Mouse (Mus musculus) heart, postnatal 0 days (tissue): ENCODE data around the gene Pbx2. TPM values are rescaled to one million over a fixed set of nuclear protein-coding genes. Genes with fewer than 3 reads are reported as not detected.
A peak's percentile ranks its signal among the peaks of the same experiment; 100 is the strongest.

Experiments used
- ATAC-seq: fragments of 200-750 bp; cut with Nextera tagmentation; 2 replicates; pipeline ENCODE4 v1.8.0; 2017; ENCODE audit warnings: low read depth, moderate number of reproducible peaks, moderate library complexity; ENCODE audit not compliant: insufficient read depth
- DNase-seq: peaks from one replicate; pipeline ENCODE4 v3.0.0-alpha.2; 2016; ENCODE audit warnings: low spot score
- H3K27ac ChIP-seq: fragments of 300-500 bp; sonication (generic); 2 replicates; pipeline ENCODE4 v1.5.1; 2014; ENCODE audit warnings: low read depth, mild to moderate bottlenecking
- H3K27me3 ChIP-seq: fragments of 300-500 bp; sonication (generic); 2 replicates; pipeline ENCODE4 v1.6.1; 2014; ENCODE audit warnings: low read length, mixed read lengths; ENCODE audit not compliant: control insufficient read depth, insufficient read depth
- H3K36me3 ChIP-seq: fragments of 300-500 bp; sonication (generic); replicated peaks from 2 replicates; pipeline ENCODE4 v1.6.1; 2014; ENCODE audit warnings: low read length, mixed read lengths; ENCODE audit not compliant: control insufficient read depth, insufficient read depth
- H3K4me1 ChIP-seq: fragments of 300-500 bp; sonication (generic); 2 replicates; pipeline ENCODE4 v1.6.1; 2014; ENCODE audit warnings: antibody characterized with exemption; ENCODE audit not compliant: control insufficient read depth, insufficient read depth
- H3K4me2 ChIP-seq: fragments of 300-500 bp; sonication (generic); 2 replicates; pipeline ENCODE4 v1.6.1; 2014; ENCODE audit warnings: low read depth, mild to moderate bottlenecking, low read length, moderate library complexity
- H3K4me3 ChIP-seq: fragments of 300-500 bp; sonication (generic); 2 replicates; pipeline ENCODE4 v1.5.1; 2014; ENCODE audit warnings: low read depth, low read length
- H3K9ac ChIP-seq: fragments of 300-500 bp; sonication (generic); replicated peaks from 2 replicates; pipeline ENCODE4 v1.6.1; 2014; ENCODE audit warnings: low read depth, low read length, mixed read lengths
- H3K9me3 ChIP-seq: fragments of 300-500 bp; sonication (generic); replicated peaks from 2 replicates; pipeline ENCODE4 v1.6.1; 2016; ENCODE audit warnings: low read length; ENCODE audit not compliant: control insufficient read depth
- CTCF ChIP-seq: IDR thresholded peaks from 2 replicates; pipeline ENCODE4 v1.5.1; 2016; ENCODE audit warnings: antibody characterized with exemption, control low read depth, low read depth
- EP300 ChIP-seq: IDR thresholded peaks from 2 replicates; pipeline ENCODE4 v1.6.1; 2016; ENCODE audit warnings: antibody characterized with exemption, low read depth
- WGBS: fragments of 180-500 bp; shearing (Covaris S2); extraction: QIAGEN DNeasy Blood & Tissue Kit; methylation state at CpG from one replicate; pipeline ENCODE4 v1.1.7; 2014; 5-methylcytosine and 5-hydroxymethylcytosine counted together
- polyA plus RNA-seq: library from polyadenylated mRNA; unstranded; fragments of >200 nt; fragmentation: Nextera tagmentation; extraction: Ambion mirVana; gene quantifications from 2 replicates; pipeline ENCODE4 v1.2.1, GENCODE M21; 2015
- total RNA-seq: library from RNA; depleted of rRNA; stranded (reverse); fragments of >200 nt; gene quantifications from 2 replicates; pipeline ENCODE4 v1.2.3, GENCODE M21; 2014; ENCODE audit warnings: low replicate concordance

The Pbx2 gene
- total and polyA plus RNA-seq, 2 experiments from 2014 or later = 3.3 to 42.6 TPM

DNA sequence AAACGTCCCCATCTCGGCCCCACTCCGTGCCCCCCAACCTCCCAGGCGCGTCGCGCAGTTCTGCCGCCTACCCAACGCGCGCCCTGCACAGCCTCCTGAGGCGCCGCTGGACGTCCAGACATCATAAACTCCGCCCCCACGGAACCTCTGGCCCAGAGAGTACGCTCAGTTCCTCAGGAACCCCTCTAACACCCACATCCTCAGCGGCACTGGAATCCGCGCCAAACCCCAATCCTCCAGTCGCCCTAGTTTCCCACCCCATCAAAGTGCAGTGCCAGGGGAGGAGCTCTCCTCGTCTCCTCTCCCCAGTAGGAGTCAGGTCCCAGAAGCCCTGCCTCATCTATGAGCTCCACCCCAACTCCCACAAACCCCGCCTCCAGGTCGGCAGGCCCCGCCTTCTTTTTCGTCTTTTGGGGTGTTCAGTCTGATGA is 41.2 kb downstream of the Pbx2 start:
- TF ChIP-seq CTCF (no peak), EP300 (no peak)
- peak overlapping the region; percentile 59 for H3K4me2 ChIP-seq
- no peak for DNase-seq
- 0 out of 2 replicates have a peak, but pooled peaks have one; percentile 12 for ATAC-seq
- peaks cover 50% of the 10 kb centered on the region for H3K27me3 ChIP-seq
- no peak overlapping the region for H3K27ac ChIP-seq
- no peaks in the 10 kb centered on the region for H3K36me3 ChIP-seq
- peak overlapping the region; percentile 35 for H3K4me3 ChIP-seq
- no peaks in the 10 kb centered on the region for H3K9me3 ChIP-seq
- 2% methylated on average over 26 of the region's 26 CpGs for WGBS
- peak overlapping the region; percentile 22; the same call in 1 of the 2 replicates for H3K9ac ChIP-seq
- peaks cover 10% of the 10 kb centered on the region for H3K4me1 ChIP-seq

DNA sequence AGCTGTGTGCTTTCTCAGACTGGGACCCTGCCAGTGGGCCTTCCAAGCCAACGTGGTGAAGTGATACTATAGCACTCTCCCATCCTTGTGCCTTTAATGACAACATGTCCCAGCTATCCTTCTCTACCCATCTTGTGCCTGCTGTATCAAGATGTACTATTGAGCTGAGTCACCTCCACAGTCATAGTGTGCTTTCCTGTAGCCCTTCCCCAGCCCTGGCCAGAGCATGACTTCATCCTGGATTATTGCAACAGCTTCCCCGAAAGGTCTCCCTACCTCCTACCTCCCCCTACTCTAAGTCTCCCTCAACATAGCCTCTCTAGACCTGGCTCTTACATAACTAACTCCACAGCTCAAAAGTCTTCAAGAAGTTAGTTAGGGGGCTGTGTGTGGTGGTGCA is 44.6 kb downstream of the Pbx2 start:
- Histone ChIP-seq H3K27me3 (peaks cover 32% of the 10 kb centered on the region), H3K27ac (no peak overlapping the region), H3K36me3 (no peaks in the 10 kb centered on the region), H3K4me1 (no peaks in the 10 kb centered on the region; the same call in 1 of the 2 replicates), H3K9me3 (no peaks in the 10 kb centered on the region), H3K9ac (no peak overlapping the region), H3K4me3 (no peak overlapping the region), H3K4me2 (no peak overlapping the region)
- no peak for ATAC-seq
- TF ChIP-seq EP300 (no peak), CTCF (no peak)
- WGBS = 61% methylated on average over 2 of the region's 2 CpGs
- no peak for DNase-seq

DNA sequence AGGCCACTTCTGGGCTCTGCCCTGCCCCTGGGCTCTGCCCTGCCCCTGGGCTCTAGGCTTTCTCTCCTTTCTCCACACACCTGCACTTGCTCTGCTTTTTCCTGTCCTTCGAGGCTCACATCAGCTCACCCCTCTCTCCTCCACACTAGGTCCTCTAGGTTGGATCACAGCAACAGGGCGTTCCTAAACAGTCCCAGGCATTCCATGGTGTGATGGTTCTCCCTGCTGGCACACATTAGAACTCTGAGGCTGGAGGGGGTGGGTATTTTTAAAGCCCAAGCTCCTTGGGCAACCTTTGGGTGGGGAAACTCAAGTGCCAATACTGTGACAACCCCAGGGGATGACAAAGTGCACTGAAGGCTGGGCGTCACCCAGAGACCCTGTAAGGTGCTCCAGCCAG is 46.4 kb downstream of the Pbx2 start:
- ATAC-seq = no peak
- no peaks in the 10 kb centered on the region for H3K36me3 ChIP-seq
- H3K9me3 ChIP-seq = no peaks in the 10 kb centered on the region
- no peak overlapping the region for H3K27ac ChIP-seq
- H3K4me3 ChIP-seq = no peak overlapping the region
- H3K4me1 ChIP-seq = no peaks in the 10 kb centered on the region; the same call in 1 of the 2 replicates
- 56% methylated on average over 3 of the region's 3 CpGs for WGBS
- TF ChIP-seq CTCF (no peak), EP300 (no peak)
- DNase-seq = no peak
- H3K27me3 ChIP-seq = peaks cover 14% of the 10 kb centered on the region
- no peak overlapping the region for H3K9ac ChIP-seq
- H3K4me2 ChIP-seq = no peak overlapping the region

DNA sequence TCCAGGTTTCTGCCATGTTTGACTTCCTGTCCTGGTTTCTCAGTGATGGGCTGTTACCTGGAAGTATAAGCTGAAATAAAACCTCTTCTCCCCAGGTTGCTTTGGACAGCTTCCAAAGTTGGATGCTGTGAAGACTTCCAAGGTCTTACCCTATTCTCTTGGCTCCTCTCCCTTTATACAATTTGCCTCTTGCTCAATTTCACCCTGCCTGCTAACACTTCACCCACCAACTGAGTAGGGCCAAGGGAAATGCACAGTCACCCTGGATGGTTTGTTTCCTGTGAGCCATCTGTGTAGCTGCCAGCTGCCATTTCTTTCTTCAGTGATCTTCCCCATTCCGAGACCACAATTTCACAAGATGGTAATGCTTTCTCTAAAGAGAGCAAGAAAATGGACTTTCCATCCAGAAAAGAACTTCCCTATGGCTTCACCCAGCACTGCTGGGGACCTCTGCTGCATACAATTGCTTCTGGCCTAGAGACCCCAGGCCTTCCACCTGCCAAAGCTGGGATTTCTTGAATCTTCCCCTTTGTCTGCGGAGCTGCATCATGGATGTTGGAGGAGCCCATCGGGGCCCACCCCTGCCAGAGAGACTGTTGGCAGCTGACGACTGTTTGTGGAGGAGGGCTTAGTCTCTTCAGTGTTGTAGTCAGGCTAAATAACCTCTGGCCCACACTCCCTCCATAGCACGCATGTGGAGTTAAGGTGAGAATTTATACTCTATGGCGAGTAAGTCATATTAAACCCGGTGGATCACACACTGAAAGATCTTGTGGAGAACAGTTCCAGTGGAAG is 48.6 kb downstream of the Pbx2 start:
- TF ChIP-seq CTCF (no peak), EP300 (no peak)
- no peak overlapping the region for H3K4me2 ChIP-seq
- no peak overlapping the region for H3K9ac ChIP-seq
- ATAC-seq (no peak), DNase-seq (no peak)
- H3K9me3 ChIP-seq = no peaks in the 10 kb centered on the region
- H3K27ac ChIP-seq = peak overlapping the region; percentile 80
- no peaks in the 10 kb centered on the region for H3K27me3 ChIP-seq
- WGBS = 71% methylated on average over 7 of the region's 7 CpGs
- H3K36me3 ChIP-seq = no peaks in the 10 kb centered on the region
- H3K4me1 ChIP-seq = no peaks in the 10 kb centered on the region; the same call in 1 of the 2 replicates
- no peak overlapping the region for H3K4me3 ChIP-seq

DNA sequence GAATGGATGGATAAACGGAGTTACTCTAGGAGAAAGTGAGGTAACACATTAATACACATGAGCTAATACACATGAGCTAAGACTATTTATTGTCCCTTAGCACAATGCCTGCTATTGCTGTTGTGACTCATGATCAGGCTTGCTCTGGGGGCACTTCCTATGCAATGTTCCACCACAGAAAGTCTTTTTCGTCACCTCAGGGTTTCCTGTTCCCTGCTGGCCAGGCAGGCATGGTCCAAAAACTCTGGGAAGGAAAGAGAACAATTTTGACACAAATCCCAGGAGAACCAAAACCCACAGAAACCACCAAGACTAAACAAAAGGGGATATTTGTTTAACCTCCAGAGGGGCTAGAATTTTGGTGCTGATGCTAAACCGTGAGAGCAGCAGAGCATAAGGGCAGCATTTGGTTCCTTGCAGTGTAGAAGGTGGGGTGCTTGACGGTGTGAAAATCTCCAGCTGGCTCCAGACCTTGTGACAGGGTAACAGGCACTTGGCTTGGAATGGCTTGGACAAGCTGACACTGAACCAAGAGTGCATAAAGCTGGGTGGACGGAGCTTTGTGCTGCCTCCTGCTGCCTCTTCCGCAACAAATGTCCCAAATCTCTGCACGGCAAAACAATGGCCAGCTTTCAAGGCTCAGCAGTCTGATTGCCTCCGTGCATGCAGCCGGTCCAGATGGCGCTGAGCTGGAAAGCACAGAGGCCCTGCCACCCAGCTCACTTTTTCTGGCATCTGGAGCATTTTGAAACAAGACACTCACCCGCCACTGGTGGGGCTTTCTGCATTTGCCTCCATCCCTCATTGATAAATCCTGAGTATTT is 49.9 kb downstream of the Pbx2 start:
- TF ChIP-seq CTCF (peak; percentile 34), EP300 (no peak)
- WGBS = 14% methylated on average over 11 of the region's 11 CpGs
- Histone ChIP-seq H3K9ac (no peak overlapping the region), H3K9me3 (no peaks in the 10 kb centered on the region), H3K27me3 (no peaks in the 10 kb centered on the region), H3K4me2 (no peak overlapping the region), H3K36me3 (no peaks in the 10 kb centered on the region), H3K27ac (peak overlapping the region; percentile 80), H3K4me1 (peaks cover 8% of the 10 kb centered on the region), H3K4me3 (no peak overlapping the region)
- ATAC-seq = peak; percentile 47
- peak; percentile 74 for DNase-seq
